Mouse (Mus musculus) kidney, embryonic 16.5 days (tissue): ENCODE measurements around the gene Krt26. TPM values are rescaled to one million over a fixed set of nuclear protein-coding genes. Genes with fewer than 3 reads are reported as not detected.

ENCODE experiments used
- ATAC-seq: fragments of 200-750 bp; cut with Nextera tagmentation; 2 replicates; pipeline ENCODE4 v1.8.0; 2017; ENCODE audit warnings: moderate TSS enrichment; ENCODE audit not compliant: low FRiP score, low TSS enrichment
- H3K27ac ChIP-seq: fragments of 300-500 bp; sonication (generic); 2 replicates; pipeline ENCODE4 v1.5.1; 2014; ENCODE audit warnings: low read length
- H3K27me3 ChIP-seq: fragments of 300-500 bp; sonication (generic); 2 replicates; pipeline ENCODE4 v1.6.1; 2014; ENCODE audit warnings: low read length, control low read depth, mixed read lengths; ENCODE audit not compliant: insufficient read depth
- H3K36me3 ChIP-seq: fragments of 300-500 bp; sonication (generic); 2 replicates; pipeline ENCODE4 v1.6.1; 2014; ENCODE audit warnings: low read length, control low read depth, mixed read lengths; ENCODE audit not compliant: insufficient read depth
- H3K4me1 ChIP-seq: fragments of 300-500 bp; sonication (generic); 2 replicates; pipeline ENCODE4 v1.6.1; 2014; ENCODE audit warnings: low read length, control low read depth, mixed read lengths; ENCODE audit not compliant: insufficient read depth
- H3K4me2 ChIP-seq: fragments of 300-500 bp; sonication (generic); replicated peaks from 2 replicates; pipeline ENCODE4 v1.6.1; 2014; ENCODE audit warnings: low read depth, low read length
- H3K4me3 ChIP-seq: fragments of 300-500 bp; sonication (generic); 2 replicates; pipeline ENCODE4 v1.5.1; 2014; ENCODE audit warnings: mild to moderate bottlenecking, low read length
- H3K9ac ChIP-seq: fragments of 300-500 bp; sonication (generic); replicated peaks from 2 replicates; pipeline ENCODE4 v1.6.1; 2014; ENCODE audit warnings: low read length
- H3K9me3 ChIP-seq: fragments of 300-500 bp; sonication (generic); 2 replicates; pipeline ENCODE4 v1.6.1; 2016; ENCODE audit warnings: low read length, control low read depth
- WGBS: fragments of 180-500 bp; shearing (Covaris S2); extraction: QIAGEN DNeasy Blood & Tissue Kit; methylation state at CpG from one replicate; pipeline ENCODE4 v1.1.7; 2014; 5-methylcytosine and 5-hydroxymethylcytosine counted together
- polyA plus RNA-seq: library from polyadenylated mRNA; unstranded; fragments of >200 nt; fragmentation: Nextera tagmentation; extraction: Ambion mirVana; gene quantifications from 2 replicates; pipeline ENCODE4 v1.2.1, GENCODE M21; 2015

The Krt26 gene
- polyA plus RNA-seq, 1 experiment from 2014 or later = not detected

DNA sequence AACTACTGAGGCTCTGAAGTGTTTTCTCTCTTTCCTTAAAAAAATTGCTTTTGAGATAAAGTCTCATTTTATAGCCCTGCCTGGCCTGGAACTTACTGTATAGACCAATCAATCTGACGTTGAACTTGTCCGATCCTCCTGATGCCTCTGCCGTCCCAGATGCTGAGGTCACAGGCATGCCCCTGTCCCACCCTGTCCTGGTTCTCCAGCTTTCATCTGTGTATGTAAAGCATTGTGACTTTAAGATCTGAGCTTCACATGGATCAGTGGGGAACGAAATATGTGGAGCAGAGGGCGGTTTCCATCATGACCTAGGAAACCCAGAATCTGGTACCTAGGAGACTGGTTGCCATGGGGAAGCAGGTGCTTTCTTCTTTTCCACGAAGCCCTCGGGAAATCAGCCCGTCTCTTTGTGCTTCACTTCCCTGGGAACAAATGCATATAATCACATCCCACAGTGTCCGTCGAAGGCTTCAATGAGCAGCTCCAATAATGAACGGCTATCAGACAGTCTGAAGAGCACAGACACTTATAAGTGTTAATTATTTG lies 1.6 kb upstream of the Krt26 start:
- WGBS = 70% methylated on average over 11 of the region's 11 CpGs
- no peaks in the 10 kb centered on the region for H3K27me3 ChIP-seq

DNA sequence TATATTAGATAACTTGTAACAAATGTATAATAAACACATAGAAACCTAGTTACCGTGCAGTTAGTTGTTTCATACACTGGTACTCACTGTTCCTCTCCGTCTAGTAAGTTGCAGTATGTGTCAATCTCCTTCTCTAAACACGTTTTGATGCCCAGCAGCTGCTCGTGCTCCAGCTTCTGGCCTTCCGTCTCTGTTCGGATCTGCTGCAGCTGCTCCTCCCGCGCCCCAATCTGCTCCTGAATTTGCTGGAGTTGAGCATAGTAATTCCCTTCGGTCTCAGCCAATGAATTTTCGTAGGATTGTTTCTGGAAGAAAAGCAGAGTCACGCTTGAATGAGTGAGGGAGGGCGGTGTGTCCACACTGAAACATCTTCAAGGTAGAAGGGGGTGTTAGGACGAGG lies 4.3 kb downstream of the Krt26 start:
- WGBS = 38% methylated on average over 13 of the region's 13 CpGs
- Histone ChIP-seq H3K9ac (no peak overlapping the region), H3K9me3 (no peaks in the 10 kb centered on the region), H3K27me3 (no peaks in the 10 kb centered on the region), H3K4me1 (no peaks in the 10 kb centered on the region), H3K36me3 (no peaks in the 10 kb centered on the region), H3K4me2 (no peak overlapping the region), H3K4me3 (no peak overlapping the region), H3K27ac (no peak overlapping the region)
- ATAC-seq = no peak

More for the DNA sequence above, 1.6 kb upstream of the Krt26 start:
- no peaks in the 10 kb centered on the region for H3K36me3 ChIP-seq
- no peak overlapping the region for H3K4me3 ChIP-seq
- H3K9ac ChIP-seq = no peak overlapping the region
- H3K9me3 ChIP-seq = no peaks in the 10 kb centered on the region
- no peak for ATAC-seq
- H3K4me1 ChIP-seq = no peaks in the 10 kb centered on the region
- H3K4me2 ChIP-seq = no peak overlapping the region
- H3K27ac ChIP-seq = no peak overlapping the region

DNA sequence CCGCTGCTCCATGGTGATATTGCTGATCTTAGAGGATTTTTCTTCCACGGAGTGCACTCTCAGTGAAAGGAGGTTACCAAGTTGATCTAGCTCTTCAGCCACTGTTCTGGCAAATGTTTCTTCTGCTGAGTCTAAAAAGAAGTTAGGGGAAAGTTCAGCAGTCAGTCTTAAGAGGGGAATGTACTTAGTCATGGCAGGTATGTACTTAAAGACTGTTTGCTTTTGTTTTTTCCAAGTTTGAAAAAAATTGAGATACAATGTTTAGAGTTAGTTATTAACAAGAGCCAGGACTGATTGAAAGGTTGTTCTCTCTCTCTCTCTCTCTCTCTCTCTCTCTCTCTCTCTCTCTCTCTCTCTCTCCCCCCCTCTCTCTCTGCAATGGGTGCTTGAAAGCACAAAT lies 8.1 kb downstream of the Krt26 start:
- H3K27ac ChIP-seq = no peak overlapping the region
- H3K9ac ChIP-seq = no peak overlapping the region
- ATAC-seq = no peak
- no peaks in the 10 kb centered on the region for H3K27me3 ChIP-seq
- H3K4me3 ChIP-seq = no peak overlapping the region
- no peaks in the 10 kb centered on the region for H3K9me3 ChIP-seq
- no peak overlapping the region for H3K4me2 ChIP-seq
- 76% methylated on average over 2 of the region's 2 CpGs for WGBS
- H3K4me1 ChIP-seq = no peaks in the 10 kb centered on the region
- H3K36me3 ChIP-seq = no peaks in the 10 kb centered on the region

DNA sequence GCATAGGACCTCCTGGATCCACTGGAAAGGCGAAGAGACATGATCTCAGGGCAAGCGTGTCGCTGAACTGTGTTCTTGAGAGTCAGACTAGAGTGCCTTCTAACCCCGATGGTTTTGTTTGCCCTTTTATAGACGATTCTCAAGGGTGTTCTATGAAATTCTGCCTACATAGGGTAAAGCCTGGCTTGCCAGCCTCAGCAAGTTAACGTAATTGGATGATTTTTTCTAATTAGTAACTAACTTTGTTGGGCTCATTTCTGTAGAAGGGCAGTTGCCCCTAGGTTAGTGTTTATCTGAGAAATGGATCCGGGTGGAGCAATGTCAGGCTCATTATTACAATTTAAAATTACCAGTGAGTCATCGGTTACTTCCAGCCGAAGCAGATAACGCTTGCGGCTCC lies 14.9 kb downstream of the Krt26 start, which contains the start of gene Krt25:
Gene Krt25 (minus strand): TSS at position 101 of the 400 bp plus-strand sequence.
- Histone ChIP-seq H3K4me3 (no peak within 1 kb of the TSS), H3K4me1 (no peaks in the 10 kb centered on the region), H3K4me2 (no peak within 1 kb of the TSS), H3K9me3 (no peaks in the 10 kb centered on the region), H3K27ac (no peak within 1 kb of the TSS), H3K9ac (no peak within 1 kb of the TSS), H3K27me3 (no peaks in the 10 kb centered on the region), H3K36me3 (no peaks in the 10 kb centered on the region)
- no peak for ATAC-seq
- 92% methylated on average over 11 of the region's 11 CpGs for WGBS

DNA sequence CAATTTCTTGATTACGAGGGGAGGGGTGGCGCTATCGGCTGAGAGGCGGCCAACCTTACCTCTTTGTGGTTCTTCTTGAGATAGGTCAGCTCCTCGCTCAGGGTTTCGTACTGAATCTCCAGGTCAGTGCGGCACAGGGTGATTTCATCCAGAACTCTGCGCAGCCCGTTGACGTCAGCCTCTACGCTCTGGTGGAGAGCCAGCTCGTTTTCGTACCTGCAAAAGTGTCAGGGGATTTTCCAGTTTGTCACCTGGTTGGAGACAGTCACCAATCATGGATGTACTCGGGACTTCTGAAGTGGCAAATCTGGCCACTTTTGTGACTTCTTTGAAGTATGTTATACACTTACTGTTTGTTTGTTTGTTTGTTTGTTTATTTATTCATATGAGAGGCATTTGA lies 16.7 kb downstream of the Krt26 start:
- 84% methylated on average over 14 of the region's 14 CpGs for WGBS
- Histone ChIP-seq H3K4me1 (no peaks in the 10 kb centered on the region), H3K4me2 (no peak overlapping the region), H3K9ac (no peak overlapping the region), H3K27me3 (no peaks in the 10 kb centered on the region), H3K36me3 (no peaks in the 10 kb centered on the region), H3K4me3 (no peak overlapping the region), H3K27ac (no peak overlapping the region), H3K9me3 (no peaks in the 10 kb centered on the region)
- ATAC-seq = no peak

DNA sequence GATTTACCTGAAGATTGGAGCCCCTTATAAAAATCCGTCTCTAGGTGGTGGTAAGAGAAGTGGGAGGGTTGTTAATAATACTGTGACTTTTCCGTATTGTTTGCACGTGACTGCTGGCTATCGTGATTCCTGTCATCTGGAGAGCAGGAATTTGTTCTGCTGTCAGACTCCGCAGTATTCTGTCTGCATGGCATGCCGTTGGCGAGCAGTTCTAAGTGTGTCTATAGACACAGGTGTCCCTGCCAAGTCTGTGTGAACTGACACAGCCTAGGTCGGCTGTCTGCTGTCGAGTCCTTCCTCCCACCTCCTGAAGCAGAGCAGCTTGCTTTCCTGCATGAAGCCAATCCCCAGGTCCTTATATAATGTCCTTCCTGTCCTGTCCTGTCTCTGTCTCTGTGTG lies 18.6 kb downstream of the Krt26 start:
- H3K27me3 ChIP-seq = no peaks in the 10 kb centered on the region
- no peak overlapping the region for H3K27ac ChIP-seq
- H3K9ac ChIP-seq = no peak overlapping the region
- no peak for ATAC-seq
- H3K36me3 ChIP-seq = no peaks in the 10 kb centered on the region
- no peaks in the 10 kb centered on the region for H3K4me1 ChIP-seq
- H3K9me3 ChIP-seq = no peaks in the 10 kb centered on the region
- no peak overlapping the region for H3K4me3 ChIP-seq
- WGBS = 55% methylated on average over 9 of the region's 9 CpGs
- no peak overlapping the region for H3K4me2 ChIP-seq

DNA sequence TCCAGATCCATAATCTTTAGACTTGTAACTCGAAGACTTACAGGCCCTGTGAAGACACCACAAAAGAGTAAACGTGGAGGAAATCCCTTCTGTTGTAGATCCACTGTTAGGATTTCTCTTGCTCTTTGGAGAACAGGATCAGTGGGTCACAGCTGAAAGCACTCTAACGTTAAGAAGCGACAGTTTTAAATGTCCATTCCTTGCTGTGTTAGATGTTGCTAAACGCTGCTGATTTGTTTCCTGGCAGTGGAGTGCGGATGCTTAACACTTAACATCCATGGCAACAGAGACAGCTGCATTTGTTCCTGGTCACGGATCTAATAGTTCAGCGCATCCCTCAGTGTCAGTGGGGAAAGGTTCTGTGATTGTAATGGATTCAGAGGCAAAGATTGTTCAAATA lies 21.2 kb downstream of the Krt26 start:
- no peak overlapping the region for H3K4me3 ChIP-seq
- ATAC-seq = no peak
- no peak overlapping the region for H3K9ac ChIP-seq
- H3K27me3 ChIP-seq = no peaks in the 10 kb centered on the region
- no peak overlapping the region for H3K4me2 ChIP-seq
- H3K27ac ChIP-seq = no peak overlapping the region
- WGBS = 44% methylated on average over 8 of the region's 8 CpGs
- H3K36me3 ChIP-seq = no peaks in the 10 kb centered on the region
- no peaks in the 10 kb centered on the region for H3K9me3 ChIP-seq
- H3K4me1 ChIP-seq = no peaks in the 10 kb centered on the region

DNA sequence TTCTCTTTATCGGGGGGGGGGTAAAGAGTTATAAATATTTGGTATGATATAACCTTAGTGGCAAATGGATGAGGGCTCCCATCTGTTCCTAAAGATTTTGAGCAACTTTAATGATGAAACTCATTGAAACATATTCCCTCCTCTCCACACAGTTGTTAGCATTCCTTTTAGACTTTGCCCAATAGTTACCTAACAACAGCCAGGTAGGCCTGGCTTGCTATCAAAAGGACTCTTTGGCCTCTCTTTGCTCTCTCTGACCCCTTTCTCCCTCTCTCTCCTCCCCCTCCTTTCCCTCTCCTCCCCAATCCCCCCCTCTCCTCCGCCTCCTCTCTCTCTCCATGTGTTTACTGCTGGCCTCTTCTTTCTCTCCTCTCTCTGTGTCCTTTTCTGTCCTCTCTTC lies 23.2 kb downstream of the Krt26 start:
- Histone ChIP-seq H3K4me3 (no peak overlapping the region), H3K27me3 (no peaks in the 10 kb centered on the region), H3K4me2 (no peak overlapping the region), H3K4me1 (no peaks in the 10 kb centered on the region), H3K36me3 (no peaks in the 10 kb centered on the region), H3K9ac (no peak overlapping the region), H3K9me3 (no peaks in the 10 kb centered on the region), H3K27ac (no peak overlapping the region)
- 81% methylated on average over 2 of the region's 2 CpGs for WGBS
- ATAC-seq = no peak

DNA sequence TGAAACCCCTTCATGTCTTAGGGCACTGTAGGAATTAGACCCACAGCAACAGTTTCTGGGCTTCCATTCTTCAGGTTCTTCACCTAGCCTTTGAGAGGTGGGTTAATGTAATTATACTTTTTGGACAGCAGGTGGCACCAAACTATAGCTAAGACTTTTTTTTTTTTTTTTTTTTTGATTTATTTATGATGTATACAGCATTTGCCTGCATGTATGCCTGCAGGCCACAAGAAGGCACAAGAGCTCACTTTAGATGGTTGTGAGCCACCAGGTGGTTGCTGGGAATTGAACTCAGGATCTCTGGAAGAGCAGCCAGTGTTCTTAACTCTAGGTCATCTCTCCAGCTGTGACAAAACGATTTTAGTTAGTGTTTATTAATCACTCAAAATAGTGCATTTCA lies 26.9 kb downstream of the Krt26 start:
- H3K9ac ChIP-seq = no peak overlapping the region
- 82% methylated on average over 1 of the region's 1 CpGs for WGBS
- H3K9me3 ChIP-seq = no peaks in the 10 kb centered on the region
- no peak overlapping the region for H3K4me3 ChIP-seq
- no peaks in the 10 kb centered on the region for H3K27me3 ChIP-seq
- ATAC-seq = no peak
- H3K27ac ChIP-seq = no peak overlapping the region
- H3K4me2 ChIP-seq = no peak overlapping the region
- no peaks in the 10 kb centered on the region for H3K4me1 ChIP-seq
- H3K36me3 ChIP-seq = no peaks in the 10 kb centered on the region

DNA sequence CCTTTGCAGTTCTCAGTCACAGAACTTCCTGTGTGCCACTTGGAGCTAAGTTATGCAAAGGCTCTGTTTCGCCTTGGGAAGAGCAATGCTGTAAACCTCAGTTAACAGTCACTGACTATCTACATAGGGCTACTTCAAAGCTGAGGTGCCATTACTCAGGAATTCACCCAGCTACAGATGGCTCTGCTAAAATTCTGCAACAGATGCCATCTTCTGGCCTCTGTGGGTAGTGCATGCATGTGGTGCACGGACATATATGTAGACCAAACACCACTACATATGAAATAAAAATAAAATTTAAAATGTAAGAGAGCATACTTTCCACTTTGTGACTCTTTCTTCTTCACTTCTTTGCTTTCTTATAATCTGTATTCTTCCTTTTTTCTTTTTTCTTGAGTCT lies 30.2 kb downstream of the Krt26 start:
- Histone ChIP-seq H3K9me3 (0 out of 2 replicates have a peak, but pooled peaks cover 2% of the 10 kb centered on the region), H3K36me3 (no peaks in the 10 kb centered on the region), H3K27ac (no peak overlapping the region), H3K4me2 (no peak overlapping the region), H3K9ac (no peak overlapping the region), H3K27me3 (no peaks in the 10 kb centered on the region), H3K4me1 (no peaks in the 10 kb centered on the region), H3K4me3 (no peak overlapping the region)
- WGBS = 21% methylated on average over 2 of the region's 2 CpGs
- ATAC-seq = 0 out of 2 replicates have a peak, but pooled peaks have one; percentile 27
